Mouse (Mus musculus) layer of hippocampus, postnatal 36 days (tissue): ENCODE results near the gene Wnt8b. TPM values are rescaled to one million over a fixed set of nuclear protein-coding genes. Genes with fewer than 3 reads are reported as not detected.

Experiments used
- DNase-seq, 2 experiments: peaks; one replicate each; pipeline ENCODE4 v3.0.0; 2022
- total RNA-seq, 2 experiments: library from RNA; stranded (reverse); gene quantifications; 2 replicates each; pipeline ENCODE4 v1.2.3; 2021

Gene Wnt8b
- total RNA-seq, 2 experiments from 2014 or later: not detected

DNA sequence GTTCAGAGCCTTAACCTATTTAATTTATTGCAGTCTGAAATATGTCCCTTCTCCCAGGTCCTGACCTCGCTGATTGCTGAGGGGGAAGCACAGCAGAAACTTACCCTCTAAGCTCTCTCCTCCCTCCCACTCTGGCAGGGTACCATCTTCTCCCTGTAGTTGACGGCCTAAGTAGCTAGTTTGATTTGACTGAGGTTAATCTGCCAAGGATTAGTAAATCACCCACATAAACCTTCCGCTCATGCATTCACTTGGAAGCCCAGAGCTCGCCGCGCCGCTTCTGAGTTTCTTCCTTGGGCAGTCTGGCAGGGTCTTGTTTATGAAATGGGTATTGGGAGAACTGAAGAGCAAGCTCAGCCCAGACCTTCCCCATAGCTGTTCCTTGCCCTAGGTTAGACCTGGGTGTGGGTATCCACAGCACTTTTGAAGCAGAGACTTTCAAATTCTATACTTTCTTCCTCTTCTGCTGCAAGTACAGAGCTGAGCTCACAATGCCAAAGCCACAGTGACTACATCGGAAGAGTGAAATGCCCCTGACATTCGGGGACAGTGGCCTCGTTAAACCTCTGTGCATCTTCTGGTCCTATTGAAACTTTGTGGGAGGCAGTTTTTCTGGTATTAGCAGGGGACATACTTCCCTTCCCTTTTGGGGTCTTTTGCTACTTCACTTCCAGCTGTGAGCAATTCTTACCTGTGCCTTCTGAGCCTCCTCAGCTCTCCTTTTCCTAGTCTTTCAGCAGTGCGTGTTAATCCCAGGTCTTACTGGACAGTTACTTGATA lies 20.0 kb downstream of the Wnt8b start:
- no peak for DNase-seq

DNA sequence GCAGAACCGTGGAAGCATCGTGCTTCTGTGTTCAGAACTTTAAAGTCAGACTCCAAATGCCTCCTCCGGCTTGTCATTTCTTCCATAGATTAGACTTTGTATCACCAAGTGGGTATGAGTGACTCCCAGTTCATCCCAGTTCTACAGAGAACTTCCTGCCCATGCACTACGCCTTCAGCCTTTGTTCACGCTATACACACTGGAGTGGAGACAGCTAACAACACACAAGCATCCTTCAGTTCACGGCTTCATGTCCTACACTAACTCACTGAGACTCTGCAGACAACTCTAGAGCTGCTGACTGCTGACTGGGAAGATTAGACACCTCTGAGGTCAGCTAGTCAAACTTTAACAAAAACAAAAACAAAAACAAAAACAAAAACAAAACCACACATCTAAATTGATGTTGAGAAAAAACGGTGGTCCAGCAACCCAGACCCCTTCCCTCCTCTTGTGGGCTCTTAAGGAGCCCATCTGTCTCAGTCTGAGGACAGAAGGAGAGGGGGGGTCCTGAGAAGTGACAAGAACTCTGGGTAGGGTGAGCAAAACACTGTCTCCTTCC lies 20.7 kb downstream of the Wnt8b start:
- no peak for DNase-seq

DNA sequence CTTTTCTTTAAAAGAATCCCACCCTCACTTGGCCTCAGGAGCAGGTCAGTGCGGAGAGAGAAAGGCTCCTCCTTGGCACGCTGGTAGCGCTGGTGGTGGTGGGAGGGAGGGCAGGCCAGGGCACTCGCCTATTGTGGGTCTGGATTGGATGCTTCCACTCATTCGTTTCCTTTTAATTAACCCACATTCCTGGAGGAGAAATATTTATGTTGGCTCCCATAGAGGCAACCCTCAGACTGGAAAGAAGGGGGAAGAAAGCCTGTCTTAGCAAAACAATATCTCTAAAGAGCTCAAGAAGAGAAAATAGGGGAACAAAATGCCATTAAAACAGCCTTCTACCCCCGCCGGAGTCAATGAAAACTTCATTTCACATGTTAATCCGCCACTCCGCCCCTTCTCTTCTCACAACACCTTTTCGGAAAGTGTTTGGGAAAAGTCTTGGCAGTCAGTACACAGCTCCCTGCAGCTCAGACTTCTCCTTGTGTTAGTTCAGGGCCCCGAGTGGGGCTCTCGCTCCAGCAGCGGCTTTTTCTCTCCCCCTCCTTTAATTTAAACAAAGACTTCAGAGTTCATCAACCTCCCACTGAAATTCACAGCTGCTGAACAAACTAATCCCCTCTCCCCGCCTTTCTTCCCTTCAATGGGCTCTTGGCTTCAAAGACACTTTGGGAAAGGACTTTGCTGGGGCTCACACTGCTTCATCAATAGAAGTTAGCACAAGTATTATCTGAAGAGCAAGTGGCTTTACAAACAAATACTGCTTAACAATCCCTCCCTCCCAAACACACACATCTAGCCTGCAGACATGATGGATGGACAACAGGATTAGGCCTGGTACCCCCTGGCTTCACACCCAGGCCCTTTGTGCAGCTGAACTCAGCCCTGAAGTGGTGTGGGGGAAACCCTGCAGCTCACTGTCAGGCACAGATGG lies 21.5 kb downstream of the Wnt8b start:
- no peak for DNase-seq

DNA sequence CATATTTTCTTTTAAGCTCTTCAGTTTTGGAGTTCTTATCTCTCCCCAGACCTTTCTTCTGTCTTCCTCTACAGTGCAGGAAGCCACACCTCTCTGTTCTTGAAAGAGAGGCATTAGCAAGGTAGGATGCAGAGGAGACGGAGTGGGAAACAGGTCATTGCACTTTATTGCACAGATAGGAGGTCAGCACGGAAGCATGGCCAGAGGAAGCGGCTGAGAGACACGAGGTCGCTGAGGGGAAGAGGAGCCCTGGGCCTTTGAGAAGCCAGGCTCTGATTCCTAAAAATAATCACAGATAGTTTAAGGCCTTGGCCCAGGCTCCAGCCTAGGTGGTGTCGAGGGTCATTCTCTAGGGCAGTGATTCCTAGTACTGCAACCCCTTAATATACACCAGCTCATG lies 22.5 kb downstream of the Wnt8b start:
- DNase-seq: no peak

DNA sequence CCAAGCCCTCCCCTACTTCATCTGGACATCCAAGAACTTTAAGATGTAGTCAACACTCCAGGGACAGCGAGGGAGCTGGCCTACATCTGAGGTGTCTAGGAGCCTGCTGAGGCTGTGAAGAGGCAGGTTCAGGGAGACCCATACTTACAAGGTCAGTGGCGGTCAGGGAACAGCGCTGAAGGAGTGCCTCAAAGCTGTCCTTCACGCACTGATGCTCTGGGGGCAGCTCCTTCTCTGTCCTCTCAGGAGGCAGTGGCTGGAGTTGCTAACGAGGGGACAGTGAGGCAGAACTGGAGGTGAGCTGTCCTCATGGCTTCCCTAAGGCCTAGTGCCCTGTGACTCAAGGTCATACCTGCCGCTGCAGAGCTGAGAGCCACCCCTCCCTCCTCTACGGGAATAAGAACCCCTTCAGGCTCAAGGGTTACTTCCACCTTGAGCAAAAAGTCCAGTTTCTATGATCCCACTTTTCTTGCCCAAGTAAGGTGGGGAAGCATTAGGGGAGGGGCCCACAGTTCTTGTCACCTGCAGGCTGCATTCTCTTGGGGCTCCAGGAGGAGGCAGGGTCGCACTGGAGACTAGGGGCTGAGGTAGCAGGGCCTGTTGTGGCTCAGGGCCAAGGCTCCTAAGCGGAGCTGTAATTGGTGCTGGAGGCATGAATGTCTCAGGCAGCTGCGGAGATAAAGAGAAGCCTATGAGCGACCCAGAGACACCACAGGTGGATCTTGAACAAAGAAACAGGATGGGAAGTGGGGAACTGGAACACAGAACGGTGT lies 24.9 kb downstream of the Wnt8b start:
- no peak for DNase-seq

DNA sequence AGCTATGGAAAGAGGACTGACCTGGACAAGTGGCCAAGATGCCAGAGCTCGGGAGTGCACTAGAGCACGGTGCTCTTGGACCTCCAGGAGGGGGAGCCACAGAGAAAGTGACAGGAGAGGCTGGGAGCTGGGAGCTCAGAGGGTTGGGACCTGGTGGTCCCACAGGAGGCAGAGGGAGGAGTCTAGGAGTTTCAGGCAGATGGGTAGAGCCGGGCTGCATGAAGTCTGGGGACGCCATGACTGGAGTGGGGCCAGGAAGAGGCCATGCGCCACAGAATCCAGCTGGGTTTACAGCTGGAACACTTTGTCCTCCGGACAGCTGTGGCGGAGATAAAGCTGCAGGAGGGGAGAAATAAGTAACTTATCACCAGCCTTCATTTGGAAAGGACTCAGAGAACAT lies 25.9 kb downstream of the Wnt8b start:
- no peak for DNase-seq

DNA sequence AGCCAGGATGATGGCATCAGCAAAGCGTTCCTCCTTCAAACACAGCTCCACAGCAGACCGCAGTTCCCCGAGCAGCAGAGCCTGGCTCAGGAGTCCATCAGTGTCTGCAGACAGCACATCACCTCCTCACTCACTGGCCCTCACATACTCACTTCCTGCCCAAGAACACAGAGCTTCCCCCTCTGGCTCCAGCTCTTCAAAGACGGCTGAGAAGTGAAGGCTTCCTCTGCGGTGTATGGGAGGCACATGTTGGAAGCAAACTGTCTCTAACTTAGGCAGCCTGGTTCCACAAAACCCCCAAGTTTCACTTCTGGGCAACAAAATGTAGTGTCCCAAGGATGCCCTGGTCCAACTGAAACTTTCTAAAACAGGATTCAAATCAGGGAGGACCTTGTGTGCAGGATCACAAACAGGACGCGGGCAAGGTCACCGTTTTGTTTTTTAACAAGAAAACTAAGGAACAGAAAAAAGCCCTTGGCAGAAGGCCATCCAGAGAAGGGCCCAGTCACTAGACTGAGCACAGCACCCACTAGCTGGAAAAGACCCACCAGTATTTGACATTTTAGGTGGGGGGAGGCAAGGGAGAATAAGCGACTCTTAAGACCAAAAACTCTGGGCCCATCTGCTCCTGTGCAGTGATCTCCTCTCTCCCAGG lies 32.4 kb downstream of the Wnt8b start:
- DNase-seq: no peak

DNA sequence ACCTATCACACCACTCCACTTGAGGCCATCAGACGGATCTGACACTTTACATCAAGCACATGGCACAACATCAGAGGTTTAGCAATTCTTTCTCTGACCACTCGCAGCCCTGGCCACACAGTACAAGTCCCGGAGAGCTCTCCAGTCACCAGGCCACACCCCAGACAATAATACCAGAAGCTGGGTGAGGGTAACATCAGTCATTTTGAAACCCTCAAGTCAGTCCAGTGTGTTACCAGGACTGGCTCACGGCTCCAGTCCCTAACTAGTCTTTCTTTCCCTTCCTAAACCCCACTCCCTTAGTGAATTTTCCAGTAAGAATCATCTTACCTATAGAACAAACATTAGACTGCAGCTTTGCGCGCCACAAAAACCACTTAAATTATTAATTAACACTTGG lies 36.7 kb downstream of the Wnt8b start:
- no peak for DNase-seq

DNA sequence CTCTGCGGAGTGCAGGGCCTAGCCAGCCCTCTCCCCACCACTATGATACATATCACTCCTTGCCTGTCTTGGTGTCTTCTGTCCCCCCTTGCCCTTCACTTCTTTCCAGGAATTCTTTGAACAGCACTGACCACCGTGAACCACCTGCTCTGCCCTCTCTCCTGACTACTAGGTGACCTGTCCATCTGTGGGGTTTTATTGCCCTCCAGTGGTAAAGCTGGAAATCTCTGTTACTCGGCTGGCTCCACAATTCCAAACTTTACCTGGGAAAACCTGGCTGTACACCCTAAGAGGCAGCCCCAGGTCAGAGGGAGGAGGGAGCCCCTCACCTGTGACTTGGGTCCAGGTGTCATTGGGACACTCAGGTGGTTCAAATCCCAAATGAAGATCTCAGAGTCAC lies 42.1 kb downstream of the Wnt8b start:
- no peak for DNase-seq

DNA sequence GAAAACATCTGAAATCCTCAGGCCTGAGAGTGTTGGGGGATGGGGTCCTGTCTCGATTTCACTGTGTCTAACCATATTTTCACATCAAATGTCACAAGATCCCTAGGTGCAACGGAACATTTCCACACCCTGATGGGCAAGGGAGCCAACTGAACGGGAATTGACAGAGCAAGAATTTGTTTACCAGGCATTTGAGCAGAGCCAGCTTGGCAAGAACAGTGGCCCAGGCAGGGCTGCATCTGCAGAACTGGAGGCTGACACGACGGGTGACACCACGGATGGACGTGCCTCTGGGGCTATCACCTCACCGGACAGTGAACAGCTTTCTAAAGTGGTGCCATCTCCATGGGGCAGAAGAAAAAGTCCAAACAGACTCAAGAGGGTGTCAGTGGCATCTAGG lies 44.1 kb downstream of the Wnt8b start:
- no peak for DNase-seq

DNA sequence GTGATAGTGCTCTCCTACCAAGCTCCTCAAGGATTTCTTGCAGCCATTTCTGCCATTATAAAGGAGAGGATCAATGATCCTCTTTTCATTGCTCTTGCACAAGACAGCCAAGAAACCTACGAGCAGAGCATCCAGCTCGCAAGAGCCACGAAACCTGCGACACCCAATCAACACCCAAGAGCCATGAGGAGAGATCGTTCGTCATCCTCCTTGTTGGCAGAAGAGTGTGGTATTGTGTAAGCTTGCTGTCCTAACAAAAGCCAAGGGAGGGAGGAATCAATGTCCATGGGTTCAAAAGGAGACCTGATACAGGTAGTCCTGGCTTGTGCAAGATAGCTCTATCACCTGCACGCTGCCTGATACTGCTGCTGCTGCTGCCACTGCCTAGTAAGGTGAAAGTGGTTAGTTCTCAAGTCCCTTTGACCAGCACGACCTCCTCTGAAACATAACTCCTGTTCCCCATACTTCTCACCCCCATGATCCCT lies 49.5 kb downstream of the Wnt8b start:
- DNase-seq: no peak

DNA sequence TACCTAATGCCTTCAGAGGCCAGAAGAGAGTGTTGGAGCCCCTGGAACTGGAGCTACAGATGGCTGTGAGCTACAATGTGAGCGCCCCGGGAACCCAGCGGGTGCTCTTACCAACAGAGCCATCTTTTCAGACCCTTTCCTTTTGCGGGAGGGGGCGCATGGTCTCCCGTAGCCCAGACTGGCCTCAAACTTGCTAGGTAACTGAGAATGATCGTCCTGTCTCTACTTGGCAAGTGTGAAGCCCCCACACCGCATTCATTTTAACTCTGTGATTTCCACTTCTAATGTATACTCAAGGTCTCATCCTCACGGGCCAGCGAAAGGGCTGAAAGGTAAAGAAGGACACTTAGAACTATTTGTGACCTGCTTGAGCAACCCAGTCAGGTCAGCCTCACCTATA lies 51.1 kb downstream of the Wnt8b start:
- DNase-seq: no peak

DNA sequence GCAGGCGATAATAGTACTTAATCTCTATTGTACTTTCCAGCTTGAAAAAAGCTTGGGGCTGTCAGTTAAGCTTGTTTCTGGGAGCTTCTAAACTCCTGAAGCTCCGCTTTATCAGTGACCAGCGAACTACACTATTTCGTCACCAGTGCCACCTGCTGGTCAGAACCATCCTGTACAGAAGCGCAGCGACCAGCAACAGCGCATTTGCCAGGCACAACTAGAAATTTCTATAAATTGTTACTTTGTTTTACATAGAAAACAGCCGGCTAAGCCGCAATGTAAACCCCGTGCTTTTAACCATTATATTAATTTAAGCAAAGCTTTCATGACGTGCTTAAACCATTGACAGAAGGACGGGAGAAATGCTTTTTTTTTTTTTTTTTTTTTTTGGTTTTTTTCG lies 51.5 kb downstream of the Wnt8b start:
- peak; percentile 51 to 69 for DNase-seq

DNA sequence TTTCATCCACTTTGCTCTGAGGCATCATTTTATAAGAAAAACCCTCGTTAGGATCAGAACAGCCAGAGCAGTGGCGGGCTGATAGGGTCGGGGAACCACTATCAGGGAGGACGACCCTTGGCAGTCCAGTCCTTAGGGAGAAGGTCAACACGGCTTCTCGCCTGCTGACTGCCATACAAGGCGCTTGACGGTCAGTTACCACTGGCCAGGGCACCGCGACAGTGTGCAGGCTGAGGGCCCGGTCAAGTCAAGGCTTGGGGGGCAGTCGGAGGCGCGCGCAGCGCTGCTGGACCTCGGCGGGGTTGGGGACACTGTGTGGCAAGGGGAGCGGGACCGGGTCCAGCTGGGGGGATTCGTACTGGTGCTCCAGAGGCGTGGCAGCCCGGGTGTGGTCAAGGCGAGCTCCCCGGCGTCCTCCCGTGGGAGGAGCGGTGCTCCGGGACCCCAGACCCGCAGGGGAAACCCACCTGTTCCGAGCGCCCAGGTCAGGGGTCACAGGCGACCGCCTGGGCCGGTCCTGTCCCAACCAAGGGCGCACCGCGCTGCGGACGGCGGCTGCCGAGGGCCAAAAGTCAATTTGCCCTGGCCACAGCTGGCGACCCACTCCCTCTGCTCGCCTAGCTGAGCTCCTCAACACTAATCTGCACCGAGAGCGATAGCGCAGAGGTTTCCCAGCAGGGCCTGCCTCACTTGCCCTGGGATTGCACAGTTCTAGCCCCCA lies 52.2 kb downstream of the Wnt8b start, which contains the start of gene Sec31b:
Sec31b (minus strand) TSS at position 544 of the 721 bp plus-strand sequence.
- peak in 1 of 2 experiments; percentile 12 for DNase-seq

DNA sequence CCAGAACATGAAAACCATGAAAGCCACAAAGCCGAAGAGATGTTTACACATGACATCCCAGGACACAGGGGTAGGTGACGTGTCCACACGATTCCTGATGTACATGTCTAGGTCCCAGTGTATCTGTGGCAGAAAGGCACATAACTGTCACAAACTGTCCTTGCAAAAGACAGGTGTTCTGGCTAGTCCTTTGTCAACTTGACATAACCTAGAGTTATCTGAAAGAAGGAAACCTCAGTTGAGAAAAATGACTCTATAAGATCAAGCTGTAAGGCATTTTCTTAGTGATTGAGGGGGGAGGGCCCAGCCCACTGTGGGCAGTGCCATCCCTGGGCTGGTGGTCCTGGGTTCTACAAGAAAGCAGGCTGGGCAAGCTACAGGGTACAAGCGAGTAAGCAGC lies 59.5 kb downstream of the Wnt8b start, which contains the start of gene Gm20538:
Gm20538 (minus strand) TSS at position 101 of the 400 bp plus-strand sequence.
- DNase-seq: no peak

DNA sequence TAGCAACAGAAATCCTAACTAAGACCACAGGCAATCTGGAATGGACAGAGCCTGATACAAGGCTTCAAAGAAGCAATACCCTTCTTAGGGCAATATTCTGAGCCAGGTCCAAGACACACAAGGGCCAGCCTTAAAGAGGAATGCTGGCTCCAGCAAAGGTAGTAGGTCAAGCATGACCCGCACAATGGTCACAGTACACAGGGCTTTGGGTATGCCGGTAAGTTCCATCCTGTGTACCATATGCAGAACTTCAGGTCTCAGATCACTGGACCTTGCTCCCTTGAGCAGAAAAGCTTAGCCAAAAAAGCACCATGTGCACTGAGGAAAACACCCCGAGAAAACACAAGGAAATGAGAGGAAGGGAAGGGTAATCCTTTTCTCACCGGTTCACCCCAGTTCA lies 60.0 kb downstream of the Wnt8b start:
- no peak for DNase-seq

DNA sequence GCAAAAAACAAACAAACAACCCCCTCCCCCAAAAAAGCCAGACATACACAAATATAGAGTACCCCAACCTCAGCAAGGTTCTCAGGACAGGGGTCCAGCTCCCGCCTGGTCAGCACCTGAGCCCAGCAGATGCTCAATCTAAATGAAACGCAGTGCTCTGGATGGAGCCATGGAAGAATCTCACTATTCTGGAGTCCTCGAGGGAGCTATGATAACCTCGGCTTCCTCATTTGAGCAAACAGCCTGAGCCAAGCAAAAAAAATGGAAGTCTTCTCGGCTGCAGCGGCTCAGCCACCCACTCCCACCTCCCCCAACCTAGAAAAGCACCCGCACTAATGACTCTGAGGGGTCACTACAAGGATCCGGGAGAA lies 61.2 kb downstream of the Wnt8b start:
- no peak for DNase-seq

DNA sequence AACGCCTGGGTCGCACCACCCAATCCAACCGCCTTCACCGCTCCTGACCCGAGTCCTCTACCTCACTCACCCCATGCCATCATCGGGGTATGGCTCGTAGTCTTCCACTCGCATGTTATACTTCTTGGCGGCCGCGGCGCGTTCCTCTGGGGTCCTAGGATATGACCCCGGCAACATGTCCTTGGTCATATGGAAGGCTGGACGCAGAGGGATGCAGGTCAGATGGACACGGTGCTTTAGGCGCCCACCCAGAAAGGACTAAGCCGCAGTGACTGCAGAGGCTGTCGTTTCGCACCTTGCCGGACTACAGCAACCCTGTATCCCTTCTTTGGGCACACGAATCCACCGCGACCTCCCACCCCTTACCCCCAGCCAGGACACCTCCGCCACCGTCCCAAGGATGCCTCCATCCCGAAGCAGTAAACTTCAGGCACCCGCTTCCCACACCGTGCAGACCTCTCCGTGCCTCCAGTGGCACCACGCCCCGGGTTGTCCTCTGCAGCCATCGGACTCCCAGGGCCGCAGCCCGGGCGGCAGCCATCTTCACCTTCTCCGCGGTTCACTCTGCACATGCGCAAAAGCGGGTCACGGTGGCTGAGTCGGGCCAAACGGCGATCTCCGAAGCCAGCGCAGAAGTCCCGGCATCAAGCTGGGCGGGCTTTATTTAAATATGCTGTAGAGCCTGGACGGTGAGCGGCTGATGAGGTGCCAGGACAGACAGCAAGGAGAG lies 61.8 kb downstream of the Wnt8b start, which contains the start of gene Ndufb8:
Ndufb8 (minus strand) TSS at position 580 of the 730 bp plus-strand sequence.
- DNase-seq: peak; percentile 94 to 96

DNA sequence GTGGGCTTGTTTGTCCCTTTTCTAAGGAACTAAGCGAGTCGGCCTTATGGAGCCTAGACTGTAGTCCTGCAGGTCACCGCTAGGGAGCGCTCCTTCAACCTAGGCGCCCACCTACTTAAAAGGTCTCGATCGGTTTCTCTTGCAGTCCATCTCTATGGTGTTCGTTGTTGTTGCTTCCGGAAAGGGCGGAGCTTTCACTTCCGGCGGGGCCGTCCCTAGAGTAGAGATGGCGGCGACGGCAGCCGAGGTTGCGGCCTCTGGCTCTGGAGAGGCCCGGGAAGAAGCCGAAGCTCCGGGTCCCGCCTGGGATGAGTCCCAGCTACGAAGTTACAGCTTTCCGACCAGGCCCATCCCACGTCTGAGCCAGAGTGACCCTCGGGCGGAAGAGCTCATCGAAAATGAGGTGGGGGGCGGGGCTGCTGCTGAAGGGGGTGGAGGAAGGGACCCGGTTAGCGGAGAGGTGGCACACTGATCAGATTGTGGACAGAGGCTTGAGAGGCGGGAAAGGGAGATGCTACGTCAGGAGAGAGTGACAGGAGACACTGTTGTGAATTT lies 69.5 kb downstream of the Wnt8b start, which contains the start of gene Hif1an:
Hif1an (plus strand) TSS at position 199 of the 555 bp plus-strand sequence.
- DNase-seq: peak; percentile 90 to 92
